Mouse (Mus musculus): ENCODE data around the gene Dynlt1f. TPM values are rescaled to one million over a fixed set of nuclear protein-coding genes. Genes with fewer than 3 reads are reported as not detected.
A peak's percentile ranks its signal among the peaks of the same experiment; 100 is the strongest.
"Not testable (repeated sequence)": the region's sequence is repeated elsewhere in the genome, so short reads cannot be mapped to it uniquely, and the experiment has no call there.

Dynlt1f gene
- 345 and 348 TPM in 2 replicates for polyA plus RNA-seq (2016; fragmentation: Nextera tagmentation; extraction: Ambion mirVana)

GRCm38 (mm10) chr17:6655567-6656281 is at the start of gene Dynlt1f:
Gene Dynlt1f, minus strand, starts transcription at chr17:6655900.
- ATAC-seq (ENCODE audit: low FRiP score, low read depth) = peak; percentile 93
- Histone ChIP-seq H3K4me3 (peak within 1 kb of the TSS; percentile 38), H3K4me2 (replicated peaks) (peak within 1 kb of the TSS; percentile 51), H3K27ac (peak within 1 kb of the TSS; percentile 20; the same call in 1 of the 2 replicates), H3K9ac (peak within 1 kb of the TSS; percentile 53)
- H3K4me1 ChIP-seq; H3K36me3 ChIP-seq; H3K9me3 ChIP-seq; H3K27me3 ChIP-seq (replicated peaks): not testable (repeated sequence)
- 3% methylated on average over 27 of the region's 33 CpGs for WGBS

DNA sequence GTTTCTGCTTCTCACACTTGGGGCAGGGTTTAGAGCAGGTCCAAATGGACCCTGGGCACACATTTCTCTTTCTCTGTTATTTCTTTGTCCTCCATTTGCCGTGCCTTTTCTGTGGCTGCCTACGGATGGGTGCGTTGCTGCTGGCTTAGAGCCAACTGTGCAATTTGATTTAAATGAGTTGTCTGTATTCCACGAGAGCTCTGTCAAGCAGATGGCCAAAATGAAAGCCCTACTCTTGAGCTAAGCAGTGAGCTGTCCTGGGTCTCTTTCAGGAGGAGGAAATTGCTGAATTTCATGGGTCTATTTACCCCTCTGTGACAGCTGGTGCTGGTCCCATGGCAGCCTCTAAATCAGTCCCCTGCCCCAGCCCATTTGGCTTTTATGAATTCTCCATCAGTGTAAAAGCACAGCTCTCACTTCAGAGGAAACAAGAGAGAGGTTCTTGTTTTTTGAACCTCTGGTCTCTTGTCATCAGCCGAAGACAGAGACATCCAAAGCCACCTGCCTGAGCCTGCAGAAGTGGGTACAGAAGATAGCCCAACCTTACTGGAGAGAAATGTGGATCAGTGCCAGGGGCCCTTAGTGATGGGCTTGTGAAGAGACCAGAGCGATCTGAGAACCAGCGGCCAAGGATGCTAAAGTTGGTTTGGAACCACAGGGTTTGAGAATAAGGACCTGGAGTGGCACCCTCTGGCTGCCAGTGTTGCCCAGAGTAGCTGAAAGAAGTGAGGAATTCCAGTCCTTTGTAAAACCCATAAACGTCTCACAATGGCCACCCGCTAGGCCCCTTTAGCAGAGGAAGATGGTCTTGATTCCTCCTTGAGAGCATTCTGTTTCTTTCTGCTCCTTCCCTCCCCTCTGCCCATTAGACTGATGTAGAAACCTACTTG is 47.9 kb upstream of the Dynlt1f start:
- not testable (repeated sequence) for H3K4me1 ChIP-seq; H3K9me3 ChIP-seq; H3K4me3 ChIP-seq; H3K9ac ChIP-seq; H3K27ac ChIP-seq; H3K27me3 ChIP-seq (replicated peaks); H3K36me3 ChIP-seq; H3K4me2 ChIP-seq (replicated peaks)
- 28% methylated on average over 9 of the region's 9 CpGs for WGBS
- peak; percentile 90 for ATAC-seq (ENCODE audit: low FRiP score, low read depth)

GRCm38 (mm10) chr17:6702625-6703221 is 47.0 kb upstream of the Dynlt1f start:
- WGBS = 42% methylated on average over 2 of the region's 8 CpGs

DNA sequence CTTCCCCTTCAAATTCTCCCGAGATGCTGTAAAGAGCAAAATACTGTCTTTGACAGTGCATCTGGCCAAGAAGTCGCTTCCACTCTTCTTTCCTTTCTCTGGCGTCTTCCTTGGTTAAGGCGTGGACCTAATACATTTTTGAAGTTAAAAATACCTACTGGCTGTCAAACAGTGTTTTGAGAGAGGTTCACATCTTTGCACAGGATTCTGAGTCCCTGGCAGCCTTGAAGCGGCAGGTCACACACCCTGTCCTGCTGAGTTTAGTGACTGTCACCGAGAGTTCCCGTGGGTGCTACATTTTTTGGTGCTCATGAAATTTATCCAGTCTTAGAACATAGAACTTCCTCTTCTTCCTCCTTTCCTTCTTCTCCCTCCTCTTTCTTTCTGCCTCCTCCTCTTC is 44.4 kb upstream of the Dynlt1f start:
- not testable (repeated sequence) for ATAC-seq (ENCODE audit: low FRiP score, low read depth); H3K4me2 ChIP-seq (replicated peaks)
- WGBS = 72% methylated on average over 5 of the region's 7 CpGs

More at GRCm38 (mm10) chr17:6702625-6703221, 47.0 kb upstream of the Dynlt1f start:
- not testable (repeated sequence) for H3K4me1 ChIP-seq; H3K27ac ChIP-seq; H3K27me3 ChIP-seq (replicated peaks); H3K9me3 ChIP-seq; H3K9ac ChIP-seq; H3K4me2 ChIP-seq (replicated peaks); H3K36me3 ChIP-seq; H3K4me3 ChIP-seq
- peak; percentile 59; the same call in 1 of the 2 replicates for ATAC-seq (ENCODE audit: low FRiP score, low read depth)

GRCm38 (mm10) chr17:6699502-6699901 is 43.8 kb upstream of the Dynlt1f start:
- WGBS = 93% methylated on average over 9 of the region's 9 CpGs
- not testable (repeated sequence) for ATAC-seq (ENCODE audit: low FRiP score, low read depth); H3K27ac ChIP-seq; H3K4me3 ChIP-seq; H3K36me3 ChIP-seq; H3K9me3 ChIP-seq; H3K4me1 ChIP-seq; H3K9ac ChIP-seq; H3K4me2 ChIP-seq (replicated peaks); H3K27me3 ChIP-seq (replicated peaks)

More for the DNA sequence above, 44.4 kb upstream of the Dynlt1f start:
- H3K4me1 ChIP-seq; H3K36me3 ChIP-seq; H3K9me3 ChIP-seq; H3K27me3 ChIP-seq (replicated peaks); H3K27ac ChIP-seq; H3K9ac ChIP-seq; H3K4me3 ChIP-seq: not testable (repeated sequence)

DNA sequence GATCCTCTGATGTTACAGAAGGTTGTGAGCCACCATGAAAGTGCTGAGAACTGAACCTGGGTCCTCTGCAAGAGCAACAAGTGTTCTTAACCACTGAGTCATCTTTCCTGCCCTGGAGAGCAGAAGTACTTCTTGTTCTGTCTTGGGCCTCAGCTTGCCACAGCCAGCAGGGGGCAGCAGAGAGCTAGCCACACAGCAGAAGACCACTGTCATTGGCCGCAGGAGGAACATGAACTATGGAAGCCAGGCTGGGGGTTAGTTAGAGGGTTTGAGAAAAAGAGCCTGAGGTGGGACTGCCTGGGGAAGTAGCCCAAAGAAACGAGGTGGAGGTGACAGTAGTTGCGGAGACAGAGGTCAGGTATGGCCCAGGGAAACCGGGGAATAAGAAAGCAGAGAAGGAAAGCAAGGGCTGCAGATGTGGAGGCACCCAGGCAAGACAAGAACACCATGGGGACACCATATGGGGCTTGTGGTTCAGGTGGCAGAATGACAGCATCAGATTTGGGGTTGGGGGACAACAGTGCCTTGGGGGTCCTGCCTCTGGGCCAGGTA is 41.6 kb upstream of the Dynlt1f start:
- not testable (repeated sequence) for H3K9me3 ChIP-seq; H3K4me1 ChIP-seq; H3K36me3 ChIP-seq; H3K4me2 ChIP-seq (replicated peaks); H3K4me3 ChIP-seq; H3K27ac ChIP-seq; H3K27me3 ChIP-seq (replicated peaks); H3K9ac ChIP-seq
- peak; percentile 51; the same call in 1 of the 2 replicates for ATAC-seq (ENCODE audit: low FRiP score, low read depth)
- 28% methylated on average over 4 of the region's 4 CpGs for WGBS

DNA sequence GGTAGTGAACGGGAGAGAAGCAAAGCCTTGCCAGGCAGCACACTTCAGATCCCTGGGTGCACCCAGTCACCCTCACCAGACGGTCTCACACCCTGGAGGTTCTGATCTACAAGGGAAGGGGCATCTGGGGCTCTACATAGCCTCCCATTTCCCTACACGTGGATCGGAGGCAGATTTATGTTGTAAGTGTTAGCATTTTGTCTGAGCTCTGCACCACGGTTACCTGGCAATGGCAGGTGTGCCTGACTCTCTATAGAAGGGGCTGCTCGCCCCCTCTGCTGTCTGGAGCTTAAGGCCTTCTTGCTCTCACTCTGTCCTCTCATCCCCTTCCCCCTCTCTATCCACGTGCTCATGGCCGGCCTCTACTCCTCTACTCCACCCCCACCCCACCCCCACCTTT is 40.8 kb upstream of the Dynlt1f start:
- H3K4me3 ChIP-seq; H3K9ac ChIP-seq; H3K27ac ChIP-seq; ATAC-seq (ENCODE audit: low FRiP score, low read depth); H3K27me3 ChIP-seq (replicated peaks); H3K4me1 ChIP-seq; H3K9me3 ChIP-seq; H3K4me2 ChIP-seq (replicated peaks); H3K36me3 ChIP-seq: not testable (repeated sequence)
- 60% methylated on average over 8 of the region's 8 CpGs for WGBS

DNA sequence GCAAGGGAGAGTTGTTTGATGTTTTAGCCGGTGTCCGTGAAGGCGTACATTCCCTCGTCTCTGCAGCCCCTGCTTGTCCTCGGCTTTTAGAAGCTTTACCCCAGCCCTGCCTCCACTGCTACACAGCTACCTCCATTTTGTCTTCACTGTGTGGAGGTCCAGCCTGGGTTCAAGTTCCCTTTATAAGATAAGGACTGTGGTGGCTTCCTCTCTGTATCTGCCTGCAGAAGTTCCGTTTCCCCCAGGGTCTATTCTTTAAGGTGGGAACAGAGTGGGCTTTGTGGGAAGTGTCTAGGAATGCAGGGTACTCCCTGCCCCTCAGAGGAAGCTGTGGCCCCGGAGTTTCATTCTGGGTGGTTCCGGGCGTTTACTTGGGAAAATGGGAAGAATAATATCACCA is 40.0 kb upstream of the Dynlt1f start:
- H3K9me3 ChIP-seq; H3K4me2 ChIP-seq (replicated peaks); H3K4me3 ChIP-seq; H3K36me3 ChIP-seq; H3K27ac ChIP-seq; H3K4me1 ChIP-seq; ATAC-seq (ENCODE audit: low FRiP score, low read depth); H3K27me3 ChIP-seq (replicated peaks); H3K9ac ChIP-seq: not testable (repeated sequence)
- 80% methylated on average over 9 of the region's 9 CpGs for WGBS

GRCm38 (mm10) chr17:6691596-6691995 is 35.9 kb upstream of the Dynlt1f start:
- H3K27me3 ChIP-seq (replicated peaks); H3K9me3 ChIP-seq; H3K36me3 ChIP-seq; H3K27ac ChIP-seq; ATAC-seq (ENCODE audit: low FRiP score, low read depth); H3K4me2 ChIP-seq (replicated peaks); H3K4me3 ChIP-seq; H3K4me1 ChIP-seq; H3K9ac ChIP-seq: not testable (repeated sequence)
- 12% methylated on average over 2 of the region's 2 CpGs for WGBS

GRCm38 (mm10) chr17:6689344-6689743 is 33.6 kb upstream of the Dynlt1f start:
- not testable (repeated sequence) for H3K27me3 ChIP-seq (replicated peaks); H3K4me2 ChIP-seq (replicated peaks); H3K4me1 ChIP-seq; H3K9ac ChIP-seq; H3K27ac ChIP-seq; H3K9me3 ChIP-seq; H3K4me3 ChIP-seq; ATAC-seq (ENCODE audit: low FRiP score, low read depth); H3K36me3 ChIP-seq
- 88% methylated on average over 2 of the region's 4 CpGs for WGBS

DNA sequence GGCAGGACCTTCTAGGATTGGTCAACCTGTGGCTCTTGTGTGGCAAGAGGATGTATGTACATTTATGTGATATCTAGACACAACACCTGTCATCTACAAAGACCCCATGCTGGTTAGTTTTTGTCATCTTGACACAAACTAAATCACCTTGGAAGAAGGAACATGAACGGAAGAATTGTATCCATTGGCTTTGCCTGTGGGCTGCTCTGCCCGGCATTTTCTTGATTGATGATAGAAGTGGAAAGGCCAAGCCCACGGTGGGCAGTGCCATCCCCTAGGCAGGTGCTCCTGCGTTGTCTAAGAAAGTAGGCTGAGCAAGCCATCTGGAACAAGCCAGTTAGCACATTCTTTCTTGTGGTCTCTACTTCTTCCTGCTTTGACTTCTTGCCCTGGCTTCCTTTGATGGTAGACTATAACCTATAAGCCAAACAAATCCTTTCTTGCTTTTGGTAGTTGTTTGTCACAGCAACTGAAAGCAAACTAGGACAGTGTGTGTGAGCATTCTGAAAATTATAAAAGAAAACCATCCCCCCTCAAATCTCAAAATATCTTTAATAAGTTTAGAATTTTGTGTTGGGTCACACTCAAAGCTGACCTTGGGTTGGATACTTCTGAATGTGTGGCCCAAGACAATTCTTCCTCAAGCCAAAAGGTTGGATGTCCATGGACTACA is 30.7 kb upstream of the Dynlt1f start:
- H3K9ac ChIP-seq; H3K36me3 ChIP-seq; H3K9me3 ChIP-seq; H3K27ac ChIP-seq; H3K4me1 ChIP-seq; H3K4me2 ChIP-seq (replicated peaks); H3K27me3 ChIP-seq (replicated peaks); ATAC-seq (ENCODE audit: low FRiP score, low read depth); H3K4me3 ChIP-seq: not testable (repeated sequence)
- WGBS = 92% methylated on average over 3 of the region's 4 CpGs

All from neural tube, embryonic 12.5 days (tissue).